Mouse (Mus musculus) testis, postnatal 10 days (tissue): ENCODE data around the gene Mt4.

Experiments
- DNase-seq: peaks from one replicate; pipeline ENCODE4 v3.0.0; 2021; ENCODE audit warnings: low spot score

Mt4 gene

GRCm38 (mm10) chr8:94179713-94180560 is 42.9 kb downstream of the Mt4 start:
- no peak for DNase-seq

GRCm38 (mm10) chr8:94180561-94180908 is 43.5 kb downstream of the Mt4 start:
- no peak for DNase-seq

- DNase-seq, result no peak
These were observed 45.3 kb downstream of the Mt4 start for GRCm38 (mm10) chr8:94182055-94182929.

- DNase-seq, result peak; percentile 85
These were observed 46.1 kb downstream of the Mt4 start for GRCm38 (mm10) chr8:94183117-94183516.

- DNase-seq, result no peak
These were observed 47.4 kb downstream of the Mt4 start for GRCm38 (mm10) chr8:94184357-94184843.

GRCm38 (mm10) chr8:94185791-94186190 is 48.8 kb downstream of the Mt4 start:
- DNase-seq, result no peak

GRCm38 (mm10) chr8:94186542-94186941 is 49.5 kb downstream of the Mt4 start:
- DNase-seq, result peak; percentile 85

- DNase-seq, result no peak
These were observed 50.4 kb downstream of the Mt4 start for GRCm38 (mm10) chr8:94187290-94188002.
